Mouse (Mus musculus) Muller cell, postnatal 12 days (primary cell): ENCODE measurements around the gene Aipl1.
A peak's percentile ranks its signal among the peaks of the same experiment; 100 is the strongest.

Experiments used
- DNase-seq: peaks from one replicate; pipeline ENCODE4 v3.0.0-alpha.2; 2015; ENCODE audit errors: inconsistent ontology term

Aipl1 gene

GRCm38 (mm10) chr11:72050168-72050894 lies 13.0 kb upstream of the Aipl1 start:
- DNase-seq, result no peak

GRCm38 (mm10) chr11:72049171-72049759 lies 12.0 kb upstream of the Aipl1 start:
- DNase-seq, result no peak

GRCm38 (mm10) chr11:72048730-72049129 lies 11.4 kb upstream of the Aipl1 start:
- DNase-seq, result no peak

GRCm38 (mm10) chr11:72044231-72044630 lies 6.9 kb upstream of the Aipl1 start:
- no peak for DNase-seq

- DNase-seq, result no peak
Observed at GRCm38 (mm10) chr11:72042631-72043030, 5.3 kb upstream of the Aipl1 start.

- peak; percentile 89 for DNase-seq
Observed at GRCm38 (mm10) chr11:72041768-72042607, 4.7 kb upstream of the Aipl1 start, which contains the start of gene Pimreg. Pimreg (plus strand) TSS chr11:72042032.

- no peak for DNase-seq
Observed at GRCm38 (mm10) chr11:72041290-72041767, 4.0 kb upstream of the Aipl1 start.

- peak; percentile 47 for DNase-seq
Observed at GRCm38 (mm10) chr11:72039599-72040386, 2.5 kb upstream of the Aipl1 start.

- DNase-seq, result peak; percentile 57
Observed at GRCm38 (mm10) chr11:72037996-72038395, 687 bp upstream of the Aipl1 start.

- DNase-seq, result no peak
Observed at GRCm38 (mm10) chr11:72032589-72032988, 4.7 kb downstream of the Aipl1 start.

GRCm38 (mm10) chr11:72032091-72032490 lies 5.2 kb downstream of the Aipl1 start:
- no peak for DNase-seq

- no peak for DNase-seq
Observed at GRCm38 (mm10) chr11:72031353-72031752, 6.0 kb downstream of the Aipl1 start.

GRCm38 (mm10) chr11:72029143-72029542 lies 8.2 kb downstream of the Aipl1 start:
- peak; percentile 40 for DNase-seq

GRCm38 (mm10) chr11:72027836-72028235 lies 9.5 kb downstream of the Aipl1 start:
- no peak for DNase-seq

GRCm38 (mm10) chr11:72026516-72026915 lies 10.8 kb downstream of the Aipl1 start:
- DNase-seq, result no peak

GRCm38 (mm10) chr11:72025843-72026242 lies 11.5 kb downstream of the Aipl1 start:
- DNase-seq, result no peak

- DNase-seq, result peak; percentile 65
Observed at GRCm38 (mm10) chr11:72024193-72024781, 13.0 kb downstream of the Aipl1 start.

- peak; percentile 16 for DNase-seq
Observed at GRCm38 (mm10) chr11:72023581-72023980, 13.7 kb downstream of the Aipl1 start.

GRCm38 (mm10) chr11:72022827-72023226 lies 14.5 kb downstream of the Aipl1 start:
- no peak for DNase-seq

GRCm38 (mm10) chr11:72021015-72021414 lies 16.3 kb downstream of the Aipl1 start:
- DNase-seq, result no peak

- no peak for DNase-seq
Observed at GRCm38 (mm10) chr11:72017253-72017601, 20.1 kb downstream of the Aipl1 start.
